Mouse (Mus musculus) CH12.LX (cell line): ENCODE data around the gene Ramp1. TPM values are rescaled to one million over a fixed set of nuclear protein-coding genes. Genes with fewer than 3 reads are reported as not detected.

Source experiments
- DNase-seq: peaks from one replicate; pipeline ENCODE4 v3.0.0-alpha.2; 2013; ENCODE audit errors: extremely low read depth
- H3K27ac ChIP-seq: 2 replicates; pipeline ENCODE4 v1.5.1; 2012; ENCODE audit warnings: low read depth, mild to moderate bottlenecking, control low read depth, moderate library complexity; ENCODE audit not compliant: insufficient read depth
- H3K27me3 ChIP-seq: replicated peaks from 2 replicates; pipeline ENCODE3; 2012; ENCODE audit warnings: inconsistent platforms
- H3K36me3 ChIP-seq, 2 experiments: replicated peaks in 1 of 2; 2 replicates each; pipeline versions ENCODE3 to v1.6.1; 2012; ENCODE audit warnings: inconsistent platforms in 1 of 2, low read length in 1 of 2, mild to moderate bottlenecking in 1 of 2, mixed read lengths in 1 of 2, moderate library complexity in 1 of 2; ENCODE audit not compliant: control insufficient read depth in 1 of 2, insufficient read depth in 1 of 2
- H3K4me1 ChIP-seq, 2 experiments: 2 replicates each; pipeline ENCODE4 v1.6.1; 2012; ENCODE audit warnings: inconsistent platforms in 1 of 2, moderate library complexity in 1 of 2; ENCODE audit not compliant: insufficient read depth in 2 of 2, control insufficient read depth in 1 of 2
- H3K4me2 ChIP-seq: 2 replicates; pipeline ENCODE4 v1.6.1; 2012; ENCODE audit warnings: low read depth, mild to moderate bottlenecking, control low read depth; ENCODE audit not compliant: poor library complexity, insufficient read depth, severe bottlenecking
- H3K4me3 ChIP-seq, 3 experiments: fragments of 150-350 bp in 1 of 3; sonication (generic) in 1 of 3; replicated peaks in 1 of 3; 2 replicates each; pipeline versions ENCODE3 to v1.5.1; 2011 to 2012; ENCODE audit warnings: low read depth in 2 of 3, low read length in 2 of 3, mild to moderate bottlenecking in 2 of 3, moderate library complexity in 2 of 3, control low read depth in 1 of 3, improper control_type of control experiment in 1 of 3, inconsistent platforms in 1 of 3, mixed read lengths in 1 of 3; ENCODE audit not compliant: poor library complexity in 1 of 3
- H3K79me2 ChIP-seq: replicated peaks from 2 replicates; pipeline ENCODE4 v1.6.1; 2012; ENCODE audit warnings: mild to moderate bottlenecking, moderate library complexity; ENCODE audit not compliant: control insufficient read depth, poor library complexity, insufficient read depth, severe bottlenecking; ENCODE audit errors: extremely low read depth
- H3K9ac ChIP-seq: 2 replicates; pipeline ENCODE4 v1.6.1; 2012; ENCODE audit warnings: low read depth, mild to moderate bottlenecking, control low read depth, moderate library complexity; ENCODE audit not compliant: insufficient read depth
- H3K9me3 ChIP-seq: replicated peaks from 2 replicates; pipeline ENCODE3; 2012; ENCODE audit warnings: low read length, inconsistent platforms, mixed read lengths
- CHD1 ChIP-seq: IDR thresholded peaks from 2 replicates; pipeline ENCODE4 v1.6.1; 2012; ENCODE audit warnings: low read depth, low read length, improper control_type of control experiment, inconsistent platforms
- E2F4 ChIP-seq: IDR thresholded peaks from 2 replicates; pipeline ENCODE4 v1.6.1; 2011; ENCODE audit warnings: low read depth, low read length, improper control_type of control experiment; ENCODE audit not compliant: insufficient replicate concordance
- GABPA ChIP-seq: IDR thresholded peaks from 2 replicates; pipeline ENCODE4 v1.6.1; 2012; ENCODE audit warnings: low read depth, low read length, improper control_type of control experiment, inconsistent platforms; ENCODE audit not compliant: insufficient replicate concordance
- POLR2A ChIP-seq: IDR thresholded peaks from 2 replicates; pipeline ENCODE4 v1.6.1; 2011; ENCODE audit warnings: low read depth, mild to moderate bottlenecking, improper control_type of control experiment, low read length
- RAD21 ChIP-seq: IDR thresholded peaks from 2 replicates; pipeline ENCODE4 v1.6.1; 2011; ENCODE audit warnings: low read depth, mild to moderate bottlenecking, low read length, improper control_type of control experiment, moderate library complexity
- SMC3 ChIP-seq: IDR thresholded peaks from 2 replicates; pipeline ENCODE4 v1.6.1; 2011; ENCODE audit warnings: low read depth, low read length, improper control_type of control experiment
- USF2 ChIP-seq: conservative IDR thresholded peaks from 2 replicates; pipeline ENCODE4 v1.6.1; 2011; ENCODE audit warnings: low read depth, low read length, improper control_type of control experiment
- ZC3H11A ChIP-seq: IDR thresholded peaks from 2 replicates; pipeline ENCODE4 v1.6.1; 2012; ENCODE audit warnings: low read depth, mild to moderate bottlenecking, inconsistent platforms, low read length, improper control_type of control experiment
- ZKSCAN1 ChIP-seq: IDR thresholded peaks from 2 replicates; pipeline ENCODE4 v1.6.1; 2012; ENCODE audit warnings: low read depth, inconsistent platforms, low read length, improper control_type of control experiment, borderline replicate concordance
- dilution Hi-C: fragments of 300-500 bp; cut with MboI; formaldehyde crosslinking; loops from 2 replicates; pipeline ENCODE4 v1.14.3; 2020; ENCODE audit warnings: low sequenced_read_pairs; ENCODE audit not compliant: extremely low pct_unique_long_range_greater_than_20kb, extremely low pct_ligation_motif_present
- in situ Hi-C: fragments of 300-500 bp; cut with MboI; formaldehyde crosslinking; loops from 3 replicates; pipeline ENCODE4 v1.14.3; 2019; ENCODE audit warnings: low sequenced_read_pairs, low pct_ligation_motif_present, low pct_unique_long_range_greater_than_20kb, mixed read lengths
- polyA plus RNA-seq: library from polyadenylated mRNA; unstranded; fragments of >175 nt; gene quantifications from 2 replicates; pipeline ENCODE4 v1.2.1, GENCODE M21; 2012; ENCODE audit warnings: low read depth; ENCODE audit not compliant: insufficient read length
- total RNA-seq, 2 experiments: library from RNA; depleted of rRNA; stranded (reverse); fragments of 300-350 nt in 1 of 2; fragments of >200 nt in 1 of 2; gene quantifications; 2 replicates each; pipeline ENCODE4 v1.2.3; 2012 to 2014

The Ramp1 gene
- total and polyA plus RNA-seq, 3 experiments = not detected

DNA sequence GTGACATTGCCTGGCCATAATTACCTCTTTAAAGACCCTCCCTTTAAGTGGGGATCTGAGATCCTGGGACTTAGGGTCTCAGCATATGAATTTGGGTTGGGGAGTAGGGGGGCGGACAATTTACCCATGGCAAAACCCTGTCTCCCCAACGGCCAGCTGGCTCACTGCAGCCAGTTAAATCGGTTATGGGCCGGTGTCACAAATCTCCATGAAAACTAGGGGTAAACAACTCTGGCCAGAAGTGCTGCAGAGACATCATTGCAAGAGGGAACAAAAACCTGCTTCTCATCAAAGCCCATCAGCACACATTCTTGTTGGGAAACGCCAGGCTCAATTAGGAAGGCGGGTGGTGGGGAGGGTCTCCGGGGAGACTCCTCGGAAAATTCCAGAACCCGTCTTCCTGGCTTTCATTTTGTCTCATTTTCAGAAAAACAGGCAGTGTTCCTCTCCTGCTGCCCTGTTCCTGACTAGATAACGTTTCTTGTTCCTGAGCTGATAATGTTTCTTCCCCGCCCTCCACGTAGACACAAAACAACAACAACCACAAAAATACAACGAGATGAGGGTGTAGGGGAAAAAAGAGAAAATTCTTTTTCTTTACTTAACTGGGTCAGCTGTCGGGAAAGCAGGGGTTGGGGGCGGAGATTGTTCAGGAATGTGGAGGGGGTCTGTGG lies 47.9 kb downstream of the Ramp1 start:
- dilution Hi-C loops (no loop called here), in situ Hi-C loops (no loop called here)
- H3K9me3 ChIP-seq = no peaks in the 10 kb centered on the region
- no peak for TF ChIP-seq USF2
- no peak overlapping the region for H3K9ac ChIP-seq
- no peak overlapping the region for H3K4me3 ChIP-seq
- peaks cover 3% of the 10 kb centered on the region for H3K27me3 ChIP-seq
- H3K4me2 ChIP-seq = no peak overlapping the region
- 0 out of 4 replicates have a peak, but pooled peaks cover 0 to 2% of the 10 kb centered on the region in 2 experiments for H3K4me1 ChIP-seq
- H3K79me2 ChIP-seq = no peaks in the 10 kb centered on the region
- H3K36me3 ChIP-seq = no peaks in the 10 kb centered on the region
- DNase-seq = no peak
- H3K27ac ChIP-seq = no peak overlapping the region

DNA sequence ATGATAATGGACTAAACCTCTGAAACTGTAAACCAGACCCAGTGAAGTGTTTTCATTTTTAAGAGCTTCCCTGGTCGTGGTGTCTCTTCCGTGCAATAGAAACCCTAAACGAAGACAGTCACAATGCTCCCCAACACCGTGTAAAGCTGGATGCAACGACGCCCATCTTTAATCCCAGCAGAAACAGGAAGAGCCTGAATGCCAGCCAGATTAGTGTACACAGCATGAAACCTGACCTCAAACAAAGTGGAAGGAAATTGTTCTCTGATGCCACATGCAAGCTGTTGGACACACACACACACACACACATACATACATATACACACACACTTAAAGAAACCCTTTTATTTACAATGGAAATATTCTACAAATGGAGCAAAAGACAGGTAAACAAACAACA lies 51.5 kb downstream of the Ramp1 start:
- no peak for TF ChIP-seq CHD1
- no peak for TF ChIP-seq E2F4
- H3K27ac ChIP-seq = no peak overlapping the region
- H3K9ac ChIP-seq = no peak overlapping the region
- H3K79me2 ChIP-seq = no peaks in the 10 kb centered on the region
- dilution Hi-C loops = no loop called here
- H3K4me1 ChIP-seq = peaks cover 1 to 5% of the 10 kb centered on the region in 2 experiments; a peak in 1 of 4 replicates
- no peaks in the 10 kb centered on the region for H3K9me3 ChIP-seq
- no peaks in the 10 kb centered on the region for H3K36me3 ChIP-seq
- peaks cover 3% of the 10 kb centered on the region for H3K27me3 ChIP-seq
- H3K4me3 ChIP-seq = no peak overlapping the region
- DNase-seq = no peak
- no peak overlapping the region for H3K4me2 ChIP-seq
- in situ Hi-C loops = no loop called here

DNA sequence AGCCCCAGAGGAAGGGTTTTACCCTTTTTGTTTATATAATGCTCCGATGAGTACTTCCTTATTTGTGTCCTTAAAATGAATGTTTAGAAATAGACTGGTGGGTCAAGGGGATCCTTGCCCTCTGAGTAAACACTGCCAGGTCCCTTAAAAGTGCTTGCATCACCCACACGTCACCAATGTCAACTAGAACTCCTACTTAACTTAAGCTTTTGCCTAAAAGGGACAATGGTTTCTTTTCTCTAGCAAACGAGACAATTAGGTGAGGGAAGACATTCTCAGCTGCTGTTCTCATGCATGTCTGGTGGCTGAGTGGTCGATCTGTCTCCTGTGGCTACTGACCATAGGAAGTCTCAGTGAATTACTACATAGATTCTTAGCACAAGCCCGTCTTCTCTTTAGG lies 52.3 kb downstream of the Ramp1 start:
- peaks cover 0 to 5% of the 10 kb centered on the region in 2 experiments; a peak in 1 of 4 replicates for H3K4me1 ChIP-seq
- dilution Hi-C loops (no loop called here), in situ Hi-C loops (no loop called here)
- DNase-seq = no peak
- H3K27me3 ChIP-seq = peaks cover 3% of the 10 kb centered on the region
- no peak overlapping the region for H3K9ac ChIP-seq
- no peak overlapping the region for H3K4me3 ChIP-seq
- H3K27ac ChIP-seq = no peak overlapping the region
- H3K79me2 ChIP-seq = no peaks in the 10 kb centered on the region
- no peak for TF ChIP-seq ZC3H11A
- no peak for TF ChIP-seq GABPA
- TF ChIP-seq POLR2A = no peak
- no peak for TF ChIP-seq RAD21
- TF ChIP-seq ZKSCAN1 = no peak
- no peak for TF ChIP-seq SMC3
- H3K36me3 ChIP-seq = no peaks in the 10 kb centered on the region
- no peak overlapping the region for H3K4me2 ChIP-seq
- no peaks in the 10 kb centered on the region for H3K9me3 ChIP-seq
